Mouse (Mus musculus) lung, embryonic 14.5 days (tissue): ENCODE measurements around the gene Ksr1. TPM values are rescaled to one million over a fixed set of nuclear protein-coding genes. Genes with fewer than 3 reads are reported as not detected.
A peak's percentile ranks its signal among the peaks of the same experiment; 100 is the strongest.

Experiments used
- ATAC-seq: fragments of 200-750 bp; cut with Nextera tagmentation; 2 replicates; pipeline ENCODE4 v1.8.0; 2017; ENCODE audit warnings: mild to moderate bottlenecking, moderate TSS enrichment, moderate library complexity; ENCODE audit not compliant: insufficient read depth
- DNase-seq: peaks from one replicate; pipeline ENCODE4 v3.0.0-alpha.2; 2015
- H3K27ac ChIP-seq: fragments of 300-500 bp; sonication (generic); 2 replicates; pipeline ENCODE4 v1.5.1; 2014; ENCODE audit warnings: low read depth, mild to moderate bottlenecking, moderate library complexity
- H3K27me3 ChIP-seq: fragments of 300-500 bp; sonication (generic); 2 replicates; pipeline ENCODE4 v1.6.1; 2014; ENCODE audit warnings: low read length, control low read depth; ENCODE audit not compliant: insufficient read depth
- H3K36me3 ChIP-seq: fragments of 300-500 bp; sonication (generic); 2 replicates; pipeline ENCODE4 v1.6.1; 2014; ENCODE audit warnings: control low read depth; ENCODE audit not compliant: insufficient read depth
- H3K4me1 ChIP-seq: fragments of 300-500 bp; sonication (generic); 2 replicates; pipeline ENCODE4 v1.6.1; 2014; ENCODE audit warnings: antibody characterized with exemption, control low read depth; ENCODE audit not compliant: insufficient read depth
- H3K4me2 ChIP-seq: fragments of 300-500 bp; sonication (generic); 2 replicates; pipeline ENCODE4 v1.6.1; 2014; ENCODE audit warnings: mild to moderate bottlenecking
- H3K4me3 ChIP-seq: fragments of 300-500 bp; sonication (generic); 2 replicates; pipeline ENCODE4 v1.5.1; 2014; ENCODE audit warnings: low read depth, low read length
- H3K9ac ChIP-seq: fragments of 300-500 bp; sonication (generic); 2 replicates; pipeline ENCODE4 v1.6.1; 2014
- H3K9me3 ChIP-seq: fragments of 300-500 bp; sonication (generic); 2 replicates; pipeline ENCODE4 v1.6.1; 2016; ENCODE audit warnings: low read depth, low read length, control low read depth
- CTCF ChIP-seq: IDR thresholded peaks from 2 replicates; pipeline ENCODE4 v1.5.1; 2016; ENCODE audit warnings: antibody characterized with exemption, low read depth
- WGBS: fragments of 180-500 bp; shearing (Covaris S2); extraction: QIAGEN DNeasy Blood & Tissue Kit; methylation state at CpG from one replicate; pipeline ENCODE4 v1.1.7; 2014; 5-methylcytosine and 5-hydroxymethylcytosine counted together
- polyA plus RNA-seq: library from polyadenylated mRNA; unstranded; fragments of >200 nt; fragmentation: Nextera tagmentation; extraction: Ambion mirVana; gene quantifications from 2 replicates; pipeline ENCODE4 v1.2.1, GENCODE M21; 2014

Ksr1 gene
- polyA plus RNA-seq, 1 experiment from 2014 or later = 5.1 TPM

DNA sequence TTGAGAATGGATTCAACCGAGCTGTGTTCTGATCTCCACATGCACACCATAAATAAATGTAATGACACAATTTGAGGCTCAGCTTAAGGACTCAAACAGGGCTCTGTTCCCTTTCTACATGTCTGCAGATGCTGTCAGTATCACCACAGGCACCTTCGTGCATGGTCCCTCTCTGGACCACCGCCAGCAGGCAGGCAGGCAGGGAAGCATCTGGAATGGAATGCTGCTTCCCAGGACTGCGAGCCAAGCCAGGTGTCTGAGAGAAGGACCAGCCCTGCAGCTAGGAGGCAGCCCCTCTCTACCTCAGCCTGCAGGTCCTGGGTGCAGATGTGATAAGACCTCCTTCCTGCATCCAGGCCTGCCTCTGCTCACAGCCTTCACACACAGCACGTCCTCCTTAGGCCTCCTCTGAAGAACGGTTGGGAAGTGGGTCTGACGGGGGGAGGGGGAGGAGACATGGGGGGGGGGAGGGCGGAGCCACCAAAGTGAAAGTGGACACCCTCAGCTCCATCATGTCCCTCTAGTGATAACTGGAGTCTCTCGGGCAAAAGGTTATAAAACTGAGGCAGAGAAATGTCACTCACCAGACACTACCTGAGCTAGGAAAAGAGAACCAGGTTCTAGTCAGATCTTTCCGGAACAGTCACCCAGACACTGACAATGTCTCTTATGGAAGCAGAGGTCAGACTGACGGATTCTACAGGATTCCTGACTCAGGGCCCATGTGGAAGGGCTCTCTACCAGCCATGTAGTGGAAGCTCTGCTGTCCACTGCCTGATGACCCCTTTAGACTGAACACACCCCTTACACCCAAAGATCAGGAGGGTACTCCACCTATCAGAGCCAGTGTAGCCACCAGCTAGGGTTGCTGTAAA, 4.7 kb downstream of the Ksr1 start:
- no peaks in the 10 kb centered on the region for H3K27me3 ChIP-seq
- peak overlapping the region; percentile 7; the same call in 1 of the 2 replicates for H3K4me2 ChIP-seq
- H3K4me1 ChIP-seq = peaks cover 33% of the 10 kb centered on the region
- no peaks in the 10 kb centered on the region for H3K9me3 ChIP-seq
- WGBS = 26% methylated on average over 11 of the region's 11 CpGs
- ATAC-seq = no peak
- peak; percentile 34 for DNase-seq
- peak; percentile 21; the same call in 1 of the 2 replicates for TF ChIP-seq CTCF
- H3K4me3 ChIP-seq = no peak overlapping the region
- peak overlapping the region; percentile 36; the same call in 1 of the 2 replicates for H3K27ac ChIP-seq
- H3K9ac ChIP-seq = no peak overlapping the region
- no peaks in the 10 kb centered on the region for H3K36me3 ChIP-seq

DNA sequence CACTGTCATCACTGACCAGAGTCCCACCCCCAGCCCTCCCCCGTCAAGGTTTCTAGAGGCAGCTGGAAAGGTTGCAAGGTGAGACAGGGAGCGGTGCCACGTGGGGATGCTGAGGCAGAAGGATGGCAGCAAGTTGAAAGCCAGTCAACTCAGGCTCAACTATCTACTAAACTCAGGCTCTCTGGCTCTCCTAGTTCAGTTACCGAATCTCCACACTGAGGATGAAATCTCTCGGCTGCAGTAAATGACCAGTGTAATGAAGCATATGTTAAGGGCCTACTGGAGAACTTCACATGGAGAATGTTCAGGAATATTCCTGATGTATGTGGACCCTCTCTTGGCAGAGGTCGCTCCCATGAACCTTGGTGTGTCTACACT, 5.7 kb downstream of the Ksr1 start:
- H3K4me3 ChIP-seq = no peak overlapping the region
- no peaks in the 10 kb centered on the region for H3K9me3 ChIP-seq
- no peak for DNase-seq
- 0 out of 2 replicates have a peak, but pooled peaks have one; percentile 16 for TF ChIP-seq CTCF
- no peaks in the 10 kb centered on the region for H3K36me3 ChIP-seq
- no peak overlapping the region for H3K4me2 ChIP-seq
- peaks cover 42% of the 10 kb centered on the region for H3K4me1 ChIP-seq
- WGBS = 87% methylated on average over 6 of the region's 6 CpGs
- H3K9ac ChIP-seq = no peak overlapping the region
- H3K27ac ChIP-seq = no peak overlapping the region
- no peaks in the 10 kb centered on the region for H3K27me3 ChIP-seq
- no peak for ATAC-seq

- no peak overlapping the region for H3K4me3 ChIP-seq
- H3K27ac ChIP-seq = no peak overlapping the region
- H3K4me2 ChIP-seq = no peak overlapping the region
- no peak overlapping the region for H3K9ac ChIP-seq
- no peaks in the 10 kb centered on the region for H3K9me3 ChIP-seq
- WGBS = 86% methylated on average over 11 of the region's 11 CpGs
- H3K27me3 ChIP-seq = no peaks in the 10 kb centered on the region
- DNase-seq = no peak
- no peaks in the 10 kb centered on the region for H3K36me3 ChIP-seq
- H3K4me1 ChIP-seq = peaks cover 45% of the 10 kb centered on the region
- no peak for TF ChIP-seq CTCF
- no peak for ATAC-seq
These were observed 6.2 kb downstream of the Ksr1 start for GRCm38 (mm10) chr11:79139878-79140510.

DNA sequence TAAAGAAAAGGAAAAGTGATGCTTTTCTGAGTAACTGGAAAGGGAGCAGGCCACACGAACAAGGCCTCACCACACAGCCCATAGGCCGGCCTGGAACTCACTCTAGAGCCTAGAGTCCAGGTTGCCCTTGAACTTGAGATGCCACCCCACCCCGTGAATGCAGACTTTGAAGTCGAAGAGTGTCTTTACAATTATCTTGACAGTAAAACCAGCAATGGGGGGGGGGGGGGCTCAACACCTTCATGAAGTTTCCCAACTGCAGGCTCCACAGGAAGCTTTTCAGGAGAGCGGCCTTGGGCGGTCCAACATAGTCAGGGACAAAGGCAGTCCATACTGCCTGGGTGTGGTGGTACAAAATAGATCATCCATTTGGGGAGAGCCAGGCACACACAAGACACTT, 7.6 kb downstream of the Ksr1 start:
- Histone ChIP-seq H3K4me2 (no peak overlapping the region), H3K36me3 (no peaks in the 10 kb centered on the region), H3K9me3 (no peaks in the 10 kb centered on the region), H3K27me3 (no peaks in the 10 kb centered on the region), H3K27ac (no peak overlapping the region), H3K4me1 (peaks cover 35% of the 10 kb centered on the region), H3K4me3 (no peak overlapping the region), H3K9ac (no peak overlapping the region)
- WGBS = 67% methylated on average over 6 of the region's 6 CpGs
- ATAC-seq = no peak
- DNase-seq = no peak
- TF ChIP-seq CTCF = no peak

DNA sequence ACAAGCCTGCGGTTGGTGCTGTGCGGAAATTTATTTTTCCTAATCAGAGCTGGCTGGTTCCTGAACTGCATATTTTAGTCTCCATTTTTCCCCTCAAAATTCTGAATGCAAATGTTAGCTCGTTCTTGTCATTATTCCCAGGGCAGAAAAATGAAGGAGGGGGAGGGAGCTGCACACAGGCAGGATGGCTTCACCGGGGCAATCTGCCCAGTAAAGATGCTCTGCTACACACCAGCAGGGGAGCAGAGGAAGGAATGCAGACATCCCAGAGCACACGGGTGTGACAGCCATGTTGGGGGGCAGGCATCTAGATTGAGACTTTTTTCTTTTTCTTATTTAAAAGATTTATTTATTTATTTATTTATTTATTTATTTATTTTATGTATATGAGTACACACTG, 9.0 kb downstream of the Ksr1 start:
- ATAC-seq (no peak), DNase-seq (peak; percentile 26)
- no peak overlapping the region for H3K9ac ChIP-seq
- 73% methylated on average over 5 of the region's 5 CpGs for WGBS
- no peaks in the 10 kb centered on the region for H3K9me3 ChIP-seq
- H3K4me2 ChIP-seq = no peak overlapping the region
- peaks cover 35% of the 10 kb centered on the region for H3K4me1 ChIP-seq
- no peaks in the 10 kb centered on the region for H3K27me3 ChIP-seq
- no peak overlapping the region for H3K27ac ChIP-seq
- TF ChIP-seq CTCF = no peak
- no peaks in the 10 kb centered on the region for H3K36me3 ChIP-seq
- H3K4me3 ChIP-seq = no peak overlapping the region

GRCm38 (mm10) chr11:79135685-79136360, 10.4 kb downstream of the Ksr1 start:
- Histone ChIP-seq H3K9me3 (no peaks in the 10 kb centered on the region), H3K27me3 (no peaks in the 10 kb centered on the region), H3K9ac (no peak overlapping the region), H3K4me3 (no peak overlapping the region), H3K4me1 (peaks cover 22% of the 10 kb centered on the region), H3K36me3 (no peaks in the 10 kb centered on the region), H3K4me2 (peak overlapping the region; percentile 32), H3K27ac (peak overlapping the region; percentile 83)
- peak; percentile 29; the same call in 1 of the 2 replicates for ATAC-seq
- peak; percentile 75 for DNase-seq
- no peak for TF ChIP-seq CTCF
- WGBS = 22% methylated on average over 7 of the region's 7 CpGs

DNA sequence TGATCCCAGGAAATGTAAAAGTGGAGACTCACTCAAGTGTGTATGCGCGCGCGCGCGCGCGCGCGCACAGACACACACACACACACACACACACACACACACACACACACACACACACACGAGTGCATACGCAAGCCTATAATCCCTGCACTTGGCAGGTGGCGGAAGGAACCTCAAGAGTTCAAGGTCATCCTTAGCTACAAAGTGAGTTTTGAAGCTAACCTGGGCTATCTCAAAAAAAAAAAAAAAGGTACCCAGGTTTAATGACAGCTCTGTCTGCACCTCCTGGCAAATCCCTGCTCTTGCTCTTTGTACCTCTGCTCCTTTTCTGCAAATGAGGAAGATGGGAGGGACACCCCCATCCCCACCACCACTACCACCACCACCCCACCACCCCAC, 11.1 kb downstream of the Ksr1 start:
- Histone ChIP-seq H3K27me3 (no peaks in the 10 kb centered on the region), H3K9me3 (no peaks in the 10 kb centered on the region), H3K4me2 (no peak overlapping the region; the same call in 1 of the 2 replicates), H3K36me3 (no peaks in the 10 kb centered on the region), H3K4me1 (peaks cover 21% of the 10 kb centered on the region; the same call in 1 of the 2 replicates), H3K9ac (no peak overlapping the region), H3K4me3 (no peak overlapping the region), H3K27ac (peak overlapping the region; percentile 83; the same call in 1 of the 2 replicates)
- no peak for TF ChIP-seq CTCF
- DNase-seq (no peak), ATAC-seq (no peak)
- WGBS = 93% methylated on average over 13 of the region's 13 CpGs
